Mouse (Mus musculus): ENCODE measurements around the gene Agfg1.
A peak's percentile ranks its signal among the peaks of the same experiment; 100 is the strongest.

Gene Agfg1

GRCm38 (mm10) chr1:82839296-82839613 is at the start of gene Agfg1:
Gene Agfg1 (plus strand): TSS chr1:82839483.
- DNase-seq (ENCODE audit: low read depth, low spot score), result peak; percentile 81

- DNase-seq (ENCODE audit: low read depth, low spot score), result no peak
Measured at GRCm38 (mm10) chr1:82791105-82791504, 48.2 kb upstream of the Agfg1 start.

GRCm38 (mm10) chr1:82792238-82792637 is 47.0 kb upstream of the Agfg1 start:
- no peak for DNase-seq (ENCODE audit: low read depth, low spot score)

- DNase-seq (ENCODE audit: low read depth, low spot score), result no peak
Measured at GRCm38 (mm10) chr1:82793110-82793509, 46.2 kb upstream of the Agfg1 start.

GRCm38 (mm10) chr1:82793986-82794385 is 45.3 kb upstream of the Agfg1 start:
- no peak for DNase-seq (ENCODE audit: low read depth, low spot score)

DNA sequence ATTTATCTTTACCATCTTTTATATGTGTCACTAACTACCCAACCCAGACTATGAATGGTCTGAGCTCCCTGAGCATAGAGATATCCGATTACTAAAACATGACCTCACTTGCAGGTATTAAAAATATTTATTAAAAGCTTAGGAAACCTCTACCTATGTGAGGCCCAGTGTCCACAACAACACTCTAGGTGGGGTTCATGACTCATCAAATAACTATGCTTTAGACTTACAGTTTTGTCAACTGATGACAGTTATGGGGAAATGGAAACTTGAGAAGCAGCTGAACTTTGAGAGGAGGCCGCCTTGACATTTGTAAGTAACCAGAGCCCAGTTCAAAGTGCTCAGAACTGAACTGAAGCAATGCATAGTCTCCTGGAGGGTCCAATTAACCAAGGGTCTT is 44.1 kb upstream of the Agfg1 start:
- DNase-seq (ENCODE audit: low read depth, low spot score), result no peak

GRCm38 (mm10) chr1:82795702-82796443 is 43.4 kb upstream of the Agfg1 start:
- no peak for DNase-seq (ENCODE audit: low read depth, low spot score)

GRCm38 (mm10) chr1:82797088-82797487 is 42.2 kb upstream of the Agfg1 start:
- no peak for DNase-seq (ENCODE audit: low read depth, low spot score)

DNA sequence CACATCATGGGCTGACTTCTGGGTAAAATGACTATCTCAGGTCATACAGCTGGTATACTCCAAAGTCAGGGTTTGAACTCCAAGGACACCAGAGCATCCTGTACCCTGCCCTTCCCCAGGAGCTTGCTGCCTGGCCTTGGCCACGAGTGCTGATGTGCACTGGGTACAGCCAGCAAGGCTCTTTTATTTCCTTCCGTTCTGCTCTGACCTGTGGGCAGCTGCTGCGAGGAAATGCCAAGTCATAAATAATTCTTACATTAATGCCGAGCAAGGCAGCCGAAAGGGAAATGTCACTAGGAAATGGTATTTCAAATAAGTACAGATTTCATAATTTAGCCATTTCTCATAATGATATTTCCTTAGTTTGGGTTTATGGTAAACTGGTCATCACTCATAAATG is 41.0 kb upstream of the Agfg1 start:
- no peak for DNase-seq (ENCODE audit: low read depth, low spot score)

DNA sequence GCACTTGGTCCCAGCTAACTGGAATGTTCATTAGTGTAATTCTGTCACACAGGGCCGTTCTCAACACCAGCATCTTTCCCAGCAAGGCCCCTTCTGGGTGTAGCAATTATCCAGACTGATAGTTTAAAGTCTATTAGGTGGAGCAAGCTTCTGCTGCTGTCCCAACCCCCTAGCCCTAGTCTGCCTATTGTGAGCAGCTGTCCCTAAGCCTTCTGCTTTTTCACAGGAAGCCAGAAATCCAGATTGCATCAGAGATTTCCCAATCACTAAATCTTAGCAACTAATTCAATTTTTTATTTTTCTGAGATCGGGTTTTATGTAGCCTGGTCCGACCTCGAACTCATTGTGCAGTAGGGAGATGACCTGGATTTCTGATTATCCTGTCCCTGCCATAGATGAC is 40.4 kb upstream of the Agfg1 start:
- no peak for DNase-seq (ENCODE audit: low read depth, low spot score)

DNA sequence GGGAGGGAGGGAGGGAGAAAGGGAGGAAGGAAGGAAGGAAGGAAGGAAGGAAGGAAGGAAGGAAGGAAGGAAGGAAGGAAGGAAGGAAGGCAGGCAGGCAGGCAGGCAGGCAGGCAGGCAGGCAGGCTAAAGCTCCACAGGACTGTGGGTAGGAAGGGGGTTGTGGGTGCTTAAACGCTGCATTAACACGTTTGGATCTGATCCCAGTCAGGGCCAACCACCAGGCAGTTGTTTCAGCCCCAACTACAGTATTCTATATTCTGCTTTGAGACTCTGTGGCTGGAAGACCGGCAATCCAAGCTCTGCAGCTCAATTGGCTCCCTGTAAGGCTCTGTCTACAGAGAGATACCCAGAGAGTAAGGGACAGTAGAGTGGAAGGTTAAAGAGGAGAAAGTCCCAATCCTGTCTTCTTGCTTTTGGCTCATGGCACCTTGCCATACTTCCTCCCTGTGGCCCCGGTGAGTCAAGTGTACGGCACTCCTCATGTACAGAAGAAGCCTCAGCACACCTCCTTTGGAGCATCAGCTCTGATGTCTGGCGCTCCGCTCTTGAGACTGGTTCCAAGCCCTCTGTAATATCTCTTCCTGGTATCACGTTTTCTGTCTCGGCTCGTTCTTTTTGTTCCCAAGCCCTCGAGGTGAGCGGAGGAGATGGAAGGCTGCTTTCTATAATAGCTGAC is 38.0 kb upstream of the Agfg1 start:
- no peak for DNase-seq (ENCODE audit: low read depth, low spot score)

DNA sequence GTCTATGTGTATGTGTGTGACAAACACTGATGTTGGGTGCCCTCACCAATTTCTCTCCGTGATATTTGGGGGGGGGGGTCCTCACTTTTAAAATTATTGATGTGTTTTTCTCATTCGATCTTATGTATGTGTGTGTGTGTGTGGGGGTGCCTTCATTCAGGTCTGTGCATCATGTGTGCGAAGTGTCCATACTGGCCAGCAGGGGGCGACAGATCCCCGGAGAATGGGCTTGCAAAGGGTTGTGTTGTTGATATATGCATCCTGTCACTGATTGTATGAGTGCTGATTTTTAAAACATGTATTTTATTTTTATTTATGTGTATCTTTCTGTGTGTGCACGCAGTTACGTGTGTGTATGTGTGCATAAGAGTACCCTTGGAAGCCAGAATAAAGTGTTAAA is 35.7 kb upstream of the Agfg1 start:
- DNase-seq (ENCODE audit: low read depth, low spot score), result no peak

DNA sequence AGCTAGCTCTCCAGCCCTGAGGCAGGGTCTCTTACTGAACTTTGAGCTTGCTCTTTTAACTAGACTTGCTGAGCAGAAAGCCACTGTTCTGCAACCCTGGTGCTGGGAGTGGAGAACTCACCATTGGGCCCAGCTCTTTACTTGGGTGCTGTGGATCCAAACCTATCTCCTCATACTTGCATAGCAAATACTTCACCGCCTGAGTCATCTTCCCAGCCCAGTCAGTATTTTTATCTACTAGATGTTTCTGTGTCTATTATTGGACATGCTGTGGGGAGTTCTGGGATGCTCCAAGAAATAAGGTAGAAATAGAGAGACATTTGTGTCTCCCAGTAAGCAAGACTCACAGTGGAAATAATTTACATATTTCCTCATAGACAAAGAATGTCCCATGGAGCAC is 35.2 kb upstream of the Agfg1 start:
- DNase-seq (ENCODE audit: low read depth, low spot score), result no peak

- DNase-seq (ENCODE audit: low read depth, low spot score), result no peak
Measured at GRCm38 (mm10) chr1:82806391-82806790, 32.9 kb upstream of the Agfg1 start.

DNA sequence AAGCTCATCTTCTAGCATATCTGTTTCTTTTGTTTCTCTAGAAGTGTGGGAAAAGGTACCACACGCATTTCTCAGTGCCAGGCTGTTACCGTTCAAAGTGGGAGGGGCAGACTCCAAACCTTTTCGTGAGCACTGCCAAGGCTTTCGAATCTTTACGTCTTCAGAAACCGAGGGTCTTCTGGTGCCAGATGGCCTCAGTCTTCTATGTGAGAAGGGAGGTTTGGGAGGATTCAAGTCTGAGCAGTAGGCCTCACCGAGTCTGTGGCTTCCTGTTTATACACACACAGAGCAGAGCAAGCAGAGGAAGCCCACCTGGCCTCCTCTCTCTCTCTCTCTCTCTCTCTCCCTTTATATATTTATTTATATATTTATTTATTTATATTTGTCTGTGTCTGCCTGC is 32.1 kb upstream of the Agfg1 start:
- DNase-seq (ENCODE audit: low read depth, low spot score), result no peak

- no peak for DNase-seq (ENCODE audit: low read depth, low spot score)
Measured at GRCm38 (mm10) chr1:82808564-82808963, 30.7 kb upstream of the Agfg1 start.

- DNase-seq (ENCODE audit: low read depth, low spot score), result no peak
Measured at GRCm38 (mm10) chr1:82811766-82812165, 27.5 kb upstream of the Agfg1 start.

DNA sequence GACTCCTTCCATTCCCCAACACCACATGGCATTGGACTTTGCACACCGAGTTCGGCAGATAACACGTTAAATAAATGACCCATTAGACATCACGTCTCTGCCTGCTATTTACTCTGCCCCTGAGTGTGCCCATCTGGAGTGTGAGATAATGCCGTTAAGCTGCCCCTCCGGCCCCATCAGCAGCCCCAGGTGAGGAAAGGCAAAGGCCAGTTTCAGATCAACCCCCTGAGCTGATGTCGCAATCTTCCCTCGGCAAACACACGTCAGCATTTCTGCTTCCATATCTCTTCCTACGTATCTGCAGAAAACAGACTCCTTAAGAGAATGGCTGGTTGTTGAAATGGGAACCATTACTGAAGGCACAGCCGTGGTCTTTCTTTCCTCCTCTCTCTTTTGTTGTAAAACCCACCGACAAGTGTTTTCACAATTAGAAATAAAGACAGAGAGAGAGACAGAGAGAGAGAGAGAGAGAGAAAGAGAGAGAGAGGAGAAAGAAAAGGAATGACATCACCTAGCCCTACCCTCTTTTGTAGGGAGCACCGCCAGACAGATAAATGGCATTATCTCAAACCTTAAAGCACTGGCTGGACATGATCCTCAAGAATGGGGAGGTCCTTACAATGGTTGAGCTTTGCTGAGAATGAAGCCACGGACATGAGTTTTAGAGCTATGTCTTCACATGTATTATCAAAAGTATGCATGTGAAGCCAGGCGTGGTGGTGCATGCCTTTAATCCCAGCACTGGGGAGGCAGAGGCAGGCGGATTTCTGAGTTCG is 23.2 kb upstream of the Agfg1 start:
- DNase-seq (ENCODE audit: low read depth, low spot score), result no peak

DNA sequence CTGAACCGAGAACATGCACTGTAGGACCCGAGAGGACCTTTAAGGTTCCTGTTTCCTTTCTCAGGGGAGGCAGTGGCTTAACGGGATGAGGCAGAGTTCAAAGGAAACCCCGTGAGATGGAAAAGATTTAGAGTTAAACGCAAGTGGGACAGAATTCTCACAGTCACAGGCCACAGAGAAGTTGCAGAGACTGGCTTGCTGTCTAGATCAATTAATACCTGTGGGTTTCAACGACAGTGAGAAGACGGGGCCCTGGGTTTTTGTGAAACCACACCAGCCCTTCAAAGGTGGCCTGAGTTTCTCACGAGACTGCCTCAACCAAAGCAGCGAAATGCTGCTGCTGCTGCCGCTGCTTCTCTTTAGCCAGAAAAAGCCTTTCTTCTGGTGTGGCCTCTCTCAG is 19.9 kb upstream of the Agfg1 start:
- no peak for DNase-seq (ENCODE audit: low read depth, low spot score)

GRCm38 (mm10) chr1:82820179-82820578 is 19.1 kb upstream of the Agfg1 start:
- no peak for DNase-seq (ENCODE audit: low read depth, low spot score)

- DNase-seq (ENCODE audit: low read depth, low spot score), result no peak
Measured at GRCm38 (mm10) chr1:82820626-82821186, 18.6 kb upstream of the Agfg1 start.

- no peak for DNase-seq (ENCODE audit: low read depth, low spot score)
Measured at GRCm38 (mm10) chr1:82821846-82822245, 17.4 kb upstream of the Agfg1 start.
